Mouse (Mus musculus) limb, embryonic 12.5 days (tissue): ENCODE measurements around the gene Nckap5. TPM values are rescaled to one million over a fixed set of nuclear protein-coding genes. Genes with fewer than 3 reads are reported as not detected.

Source experiments
- ATAC-seq: fragments of 200-750 bp; cut with Nextera tagmentation; 2 replicates; pipeline ENCODE4 v1.8.0; 2017; ENCODE audit warnings: low read depth, moderate TSS enrichment; ENCODE audit not compliant: insufficient number of reproducible peaks, insufficient read depth, low FRiP score, low TSS enrichment
- H3K27ac ChIP-seq: fragments of 300-500 bp; sonication (generic); 2 replicates; pipeline ENCODE4 v1.5.1; 2016; ENCODE audit warnings: mild to moderate bottlenecking, moderate library complexity
- H3K27me3 ChIP-seq: fragments of 300-500 bp; sonication (generic); 2 replicates; pipeline ENCODE4 v1.6.1; 2016; ENCODE audit warnings: mild to moderate bottlenecking, moderate library complexity
- H3K36me3 ChIP-seq: fragments of 300-500 bp; sonication (generic); 2 replicates; pipeline ENCODE4 v1.6.1; 2016; ENCODE audit warnings: mild to moderate bottlenecking, moderate library complexity
- H3K4me1 ChIP-seq: fragments of 300-500 bp; sonication (generic); replicated peaks from 2 replicates; pipeline ENCODE4 v1.6.1; 2016
- H3K4me2 ChIP-seq: fragments of 300-500 bp; sonication (generic); 2 replicates; pipeline ENCODE4 v1.6.1; 2016; ENCODE audit warnings: mild to moderate bottlenecking, moderate library complexity
- H3K4me3 ChIP-seq: fragments of 300-500 bp; sonication (generic); replicated peaks from 2 replicates; pipeline ENCODE4 v1.5.1; 2016; ENCODE audit warnings: mild to moderate bottlenecking
- H3K9ac ChIP-seq: fragments of 300-500 bp; sonication (generic); replicated peaks from 2 replicates; pipeline ENCODE4 v1.6.1; 2016; ENCODE audit warnings: mild to moderate bottlenecking, moderate library complexity
- H3K9me3 ChIP-seq: fragments of 300-500 bp; sonication (generic); 2 replicates; pipeline ENCODE4 v1.6.1; 2016; ENCODE audit warnings: mild to moderate bottlenecking, moderate library complexity
- WGBS: fragments of 180-500 bp; shearing (Covaris S2); methylation state at CpG from one replicate; pipeline ENCODE4 v1.1.7; 2016; 5-methylcytosine and 5-hydroxymethylcytosine counted together
- polyA plus RNA-seq: library from polyadenylated mRNA; unstranded; fragments of >200 nt; fragmentation: Nextera tagmentation; extraction: Ambion mirVana; gene quantifications from 2 replicates; pipeline ENCODE4 v1.2.1, GENCODE M21; 2016

Nckap5 gene
- polyA plus RNA-seq, 1 experiment from 2014 or later = 7.7 TPM

- Histone ChIP-seq H3K4me3 (no peak overlapping the region), H3K4me1 (0 out of 2 replicates have a peak, but pooled peaks cover 3% of the 10 kb centered on the region), H3K27me3 (no peaks in the 10 kb centered on the region), H3K27ac (no peak overlapping the region), H3K9ac (no peak overlapping the region), H3K9me3 (no peaks in the 10 kb centered on the region), H3K36me3 (no peaks in the 10 kb centered on the region), H3K4me2 (no peak overlapping the region)
- whole genome bisulfite sequencing = 51% methylated on average over 6 of the region's 6 CpGs
- no peak for ATAC-seq
Observed at GRCm38 (mm10) chr1:126765506-126766170, 65.0 kb downstream of the Nckap5 start.

DNA sequence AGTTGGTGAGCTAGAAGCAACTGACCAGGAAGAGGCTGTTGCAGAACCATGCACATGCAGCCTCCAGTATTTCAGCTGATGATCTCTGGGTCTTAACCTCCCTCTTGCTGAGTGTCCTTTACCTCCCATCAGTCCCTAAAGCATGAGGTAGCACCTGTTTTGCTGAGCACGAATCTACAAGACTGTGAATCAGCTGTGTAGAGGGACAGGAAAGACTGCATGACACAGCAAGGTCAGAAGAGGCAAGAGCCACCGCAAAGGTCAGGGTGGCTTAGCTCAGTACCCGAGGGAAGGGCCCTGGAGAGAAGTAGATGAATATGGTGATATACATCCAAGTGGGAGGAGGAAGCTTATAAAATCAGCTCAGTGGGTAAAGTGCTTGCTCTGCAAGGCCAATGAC, 66.4 kb downstream of the Nckap5 start:
- ATAC-seq = no peak
- H3K36me3 ChIP-seq = no peaks in the 10 kb centered on the region
- no peak overlapping the region for H3K4me3 ChIP-seq
- H3K4me1 ChIP-seq = 0 out of 2 replicates have a peak, but pooled peaks cover 3% of the 10 kb centered on the region
- no peaks in the 10 kb centered on the region for H3K27me3 ChIP-seq
- H3K27ac ChIP-seq = no peak overlapping the region
- no peak overlapping the region for H3K4me2 ChIP-seq
- no peaks in the 10 kb centered on the region for H3K9me3 ChIP-seq
- H3K9ac ChIP-seq = no peak overlapping the region
- WGBS = 75% methylated on average over 3 of the region's 3 CpGs

DNA sequence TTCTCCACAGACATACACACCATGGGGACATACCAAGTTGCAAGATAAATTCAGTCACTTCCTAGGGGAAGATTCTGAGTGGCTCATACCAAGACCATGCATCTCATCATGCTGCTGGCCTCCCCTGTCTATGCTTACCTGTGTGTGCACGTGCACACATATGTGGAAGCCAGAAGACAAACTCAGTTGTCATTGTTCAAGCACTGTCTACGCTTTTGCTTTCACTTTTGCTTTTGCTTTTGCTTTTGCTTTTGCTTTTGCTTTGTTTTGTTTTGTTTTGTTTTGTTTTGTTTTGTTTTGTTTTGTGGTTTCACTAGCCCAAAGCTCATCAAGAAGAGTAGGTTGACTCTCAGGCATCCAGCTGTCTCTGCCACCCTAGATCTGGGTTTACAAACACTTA, 67.4 kb downstream of the Nckap5 start:
- ATAC-seq = no peak
- no peak overlapping the region for H3K4me3 ChIP-seq
- 87% methylated on average over 2 of the region's 2 CpGs for WGBS
- no peaks in the 10 kb centered on the region for H3K9me3 ChIP-seq
- no peaks in the 10 kb centered on the region for H3K27me3 ChIP-seq
- H3K9ac ChIP-seq = no peak overlapping the region
- no peak overlapping the region for H3K4me2 ChIP-seq
- H3K36me3 ChIP-seq = no peaks in the 10 kb centered on the region
- no peak overlapping the region for H3K27ac ChIP-seq
- H3K4me1 ChIP-seq = 0 out of 2 replicates have a peak, but pooled peaks cover 3% of the 10 kb centered on the region

DNA sequence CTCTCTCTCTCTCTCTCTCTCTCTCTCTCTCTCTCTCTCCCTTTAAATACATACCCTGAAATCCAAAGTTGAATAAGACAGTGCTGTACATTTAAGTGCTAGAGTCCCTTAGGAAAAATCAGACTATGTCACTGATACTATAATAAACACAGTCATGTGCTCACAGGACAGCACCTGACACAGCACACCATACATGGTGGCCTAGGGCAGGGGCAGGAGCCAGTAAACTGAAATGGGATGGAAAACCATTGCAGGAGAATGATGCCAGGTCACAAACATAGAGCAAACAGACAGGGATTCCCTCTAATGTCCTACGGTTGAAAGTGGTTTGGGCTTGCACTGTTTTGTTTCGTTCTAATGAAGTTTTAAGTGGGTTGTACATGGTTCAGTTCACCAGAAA, 70.2 kb downstream of the Nckap5 start:
- no peak overlapping the region for H3K9ac ChIP-seq
- no peaks in the 10 kb centered on the region for H3K27me3 ChIP-seq
- WGBS = 87% methylated on average over 2 of the region's 2 CpGs
- no peak overlapping the region for H3K4me2 ChIP-seq
- no peaks in the 10 kb centered on the region for H3K9me3 ChIP-seq
- no peak for ATAC-seq
- no peaks in the 10 kb centered on the region for H3K4me1 ChIP-seq
- H3K36me3 ChIP-seq = no peaks in the 10 kb centered on the region
- no peak overlapping the region for H3K4me3 ChIP-seq
- no peak overlapping the region for H3K27ac ChIP-seq

DNA sequence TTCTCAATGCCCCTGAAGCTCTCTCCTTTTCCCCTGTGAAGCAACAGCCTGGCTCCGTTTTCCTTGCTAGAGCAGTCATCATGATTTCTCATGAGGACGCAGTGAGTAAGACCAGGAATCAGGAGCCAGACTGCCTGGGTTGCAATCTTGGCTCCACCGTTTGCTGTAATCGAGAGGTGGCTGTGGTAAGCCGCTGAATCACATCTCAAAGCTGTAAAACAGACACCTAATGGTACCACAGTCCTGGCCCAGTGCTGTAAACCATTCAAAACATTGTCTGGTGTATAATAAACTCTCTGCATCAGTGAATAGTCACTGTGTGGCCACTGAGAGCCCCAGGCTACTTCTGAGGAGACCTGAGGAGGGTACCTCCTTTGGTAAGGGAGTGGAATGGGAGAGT, 74.9 kb downstream of the Nckap5 start:
- no peaks in the 10 kb centered on the region for H3K36me3 ChIP-seq
- H3K9ac ChIP-seq = no peak overlapping the region
- H3K4me3 ChIP-seq = no peak overlapping the region
- H3K4me2 ChIP-seq = no peak overlapping the region
- ATAC-seq = no peak
- H3K27me3 ChIP-seq = no peaks in the 10 kb centered on the region
- no peaks in the 10 kb centered on the region for H3K9me3 ChIP-seq
- H3K27ac ChIP-seq = no peak overlapping the region
- 32% methylated on average over 5 of the region's 5 CpGs for WGBS
- H3K4me1 ChIP-seq = peaks cover 5% of the 10 kb centered on the region; the same call in 1 of the 2 replicates

DNA sequence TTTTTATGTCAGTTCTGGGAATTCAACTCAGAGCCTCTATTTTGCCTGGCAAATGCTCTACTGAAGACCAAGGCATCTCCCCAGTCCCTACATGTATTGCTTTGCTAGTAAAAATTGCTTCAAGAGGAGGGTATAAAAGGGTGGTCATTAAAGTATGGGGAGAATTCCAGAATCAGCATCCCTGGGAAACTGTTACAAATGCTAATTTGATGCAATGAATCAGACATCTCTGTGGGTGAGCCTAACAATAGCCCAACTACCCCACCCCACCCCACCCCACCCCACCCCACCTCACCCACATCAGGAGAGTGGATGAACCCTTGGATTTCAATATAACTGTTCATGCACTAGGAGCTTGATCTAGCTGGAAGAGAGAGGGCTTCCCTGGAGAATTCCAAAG, 77.0 kb downstream of the Nckap5 start:
- no peak for ATAC-seq
- H3K4me3 ChIP-seq = no peak overlapping the region
- no peak overlapping the region for H3K27ac ChIP-seq
- H3K27me3 ChIP-seq = no peaks in the 10 kb centered on the region
- peaks cover 5% of the 10 kb centered on the region; the same call in 1 of the 2 replicates for H3K4me1 ChIP-seq
- H3K9ac ChIP-seq = no peak overlapping the region
- H3K9me3 ChIP-seq = no peaks in the 10 kb centered on the region
- H3K4me2 ChIP-seq = no peak overlapping the region
- no peaks in the 10 kb centered on the region for H3K36me3 ChIP-seq

DNA sequence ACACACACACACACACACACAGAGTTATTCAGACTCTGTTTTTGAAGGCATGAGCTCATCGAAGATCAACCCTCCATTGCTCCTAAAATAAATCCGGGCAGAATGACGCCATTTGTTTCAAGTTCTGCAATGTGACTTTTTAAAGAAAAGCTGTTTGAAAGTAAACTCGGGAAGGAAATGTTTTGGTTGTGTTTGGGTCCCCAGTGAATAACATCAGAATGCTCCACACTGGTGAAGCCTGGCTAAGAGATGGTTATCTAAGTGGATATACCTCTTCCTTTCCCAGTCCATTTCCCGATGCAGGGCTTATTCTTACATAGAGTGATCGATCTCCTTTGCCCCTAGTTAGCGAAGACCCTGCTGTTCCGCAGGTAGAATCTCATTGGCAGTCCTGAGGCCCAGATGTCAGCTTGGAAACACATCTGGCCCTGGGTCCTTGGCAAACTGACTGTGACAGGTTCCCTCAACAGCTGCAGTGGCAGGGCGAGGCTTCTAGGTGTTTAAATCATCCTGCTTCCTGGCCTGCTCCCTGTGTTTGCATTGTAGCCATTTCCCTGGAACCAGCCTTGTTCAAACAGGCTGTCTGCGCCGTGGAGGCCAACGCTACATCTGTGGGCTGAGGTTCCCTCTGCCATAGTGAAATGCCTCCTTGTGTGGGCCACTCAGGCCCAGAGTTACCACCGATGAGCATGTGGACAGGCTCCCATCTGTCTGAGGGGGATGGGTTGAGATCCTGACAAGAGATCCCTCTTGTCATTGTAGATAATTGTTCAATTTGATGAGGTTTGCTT, 78.2 kb downstream of the Nckap5 start:
- Histone ChIP-seq H3K4me1 (peaks cover 5% of the 10 kb centered on the region; the same call in 1 of the 2 replicates), H3K9me3 (no peaks in the 10 kb centered on the region), H3K9ac (no peak overlapping the region), H3K4me3 (no peak overlapping the region), H3K27ac (no peak overlapping the region), H3K36me3 (no peaks in the 10 kb centered on the region), H3K27me3 (no peaks in the 10 kb centered on the region), H3K4me2 (no peak overlapping the region)
- WGBS = 76% methylated on average over 13 of the region's 13 CpGs
- no peak for ATAC-seq

DNA sequence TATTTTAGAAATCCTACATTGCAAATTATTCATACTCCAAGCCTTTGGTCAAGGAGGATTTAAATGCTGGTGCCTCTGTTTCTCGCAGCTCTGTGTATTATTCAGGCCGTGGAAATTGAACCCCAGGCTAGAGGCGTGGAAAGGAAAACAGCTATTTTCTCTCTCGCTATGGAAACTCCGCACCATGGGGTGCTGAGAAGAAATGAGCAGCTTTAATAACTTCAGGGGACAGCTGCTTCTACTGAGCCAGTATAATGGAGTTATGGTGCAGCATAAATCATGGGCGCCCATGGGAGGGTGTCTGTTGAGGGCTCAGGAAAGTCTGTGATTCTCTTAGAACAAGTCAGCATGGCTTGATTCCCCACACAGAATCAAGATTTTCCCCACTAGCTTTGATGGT, 79.5 kb downstream of the Nckap5 start:
- Histone ChIP-seq H3K9ac (no peak overlapping the region), H3K4me3 (no peak overlapping the region)
- 53% methylated on average over 6 of the region's 6 CpGs for WGBS

GRCm38 (mm10) chr1:126750156-126750555, 80.4 kb downstream of the Nckap5 start:
- no peak for ATAC-seq
- Histone ChIP-seq H3K9ac (no peak overlapping the region), H3K4me1 (peaks cover 5% of the 10 kb centered on the region; the same call in 1 of the 2 replicates), H3K27me3 (no peaks in the 10 kb centered on the region), H3K4me3 (no peak overlapping the region), H3K4me2 (no peak overlapping the region), H3K36me3 (no peaks in the 10 kb centered on the region), H3K9me3 (no peaks in the 10 kb centered on the region), H3K27ac (no peak overlapping the region)
- WGBS = 92% methylated on average over 3 of the region's 3 CpGs

More for the DNA sequence above, 79.5 kb downstream of the Nckap5 start:
- H3K36me3 ChIP-seq = no peaks in the 10 kb centered on the region
- no peaks in the 10 kb centered on the region for H3K9me3 ChIP-seq
- no peak overlapping the region for H3K27ac ChIP-seq
- no peak for ATAC-seq
- no peaks in the 10 kb centered on the region for H3K27me3 ChIP-seq
- H3K4me1 ChIP-seq = peaks cover 5% of the 10 kb centered on the region; the same call in 1 of the 2 replicates
- H3K4me2 ChIP-seq = no peak overlapping the region

- Histone ChIP-seq H3K4me3 (no peak overlapping the region), H3K36me3 (no peaks in the 10 kb centered on the region), H3K9ac (no peak overlapping the region), H3K27ac (no peak overlapping the region), H3K4me1 (peaks cover 12% of the 10 kb centered on the region; the same call in 1 of the 2 replicates), H3K4me2 (no peak overlapping the region), H3K9me3 (no peaks in the 10 kb centered on the region), H3K27me3 (no peaks in the 10 kb centered on the region)
- ATAC-seq = no peak
- 83% methylated on average over 4 of the region's 4 CpGs for WGBS
Observed at GRCm38 (mm10) chr1:126747914-126748313, 82.7 kb downstream of the Nckap5 start.

GRCm38 (mm10) chr1:126745482-126746136, 85.0 kb downstream of the Nckap5 start:
- no peak for ATAC-seq
- 59% methylated on average over 4 of the region's 4 CpGs for WGBS
- Histone ChIP-seq H3K4me3 (no peak overlapping the region), H3K36me3 (no peaks in the 10 kb centered on the region), H3K4me2 (no peak overlapping the region), H3K9ac (no peak overlapping the region), H3K4me1 (peaks cover 7% of the 10 kb centered on the region; the same call in 1 of the 2 replicates), H3K27me3 (peaks cover 5% of the 10 kb centered on the region; the same call in 1 of the 2 replicates), H3K27ac (no peak overlapping the region), H3K9me3 (no peaks in the 10 kb centered on the region)
